Mouse (Mus musculus): ENCODE data around the gene Ube2a. TPM values are rescaled to one million over a fixed set of nuclear protein-coding genes. Genes with fewer than 3 reads are reported as not detected.

Ube2a gene
- polyA plus RNA-seq (2016; fragmentation: Nextera tagmentation; extraction: Ambion mirVana), result 114 and 123 TPM in 2 replicates

- H3K9me3 ChIP-seq, result no peaks in the 10 kb centered on the region
- no peaks in the 10 kb centered on the region for H3K27me3 ChIP-seq (replicated peaks)
- peak within 1 kb of the TSS; percentile 50; the same call in 1 of the 2 replicates for H3K27ac ChIP-seq
- no peaks in the 10 kb centered on the region for H3K36me3 ChIP-seq
- peak within 1 kb of the TSS; percentile 83 for H3K9ac ChIP-seq
- ATAC-seq (ENCODE audit: low FRiP score, low read depth), result peak; percentile 63
- H3K4me1 ChIP-seq, result 0 out of 2 replicates have a peak, but pooled peaks cover 4% of the 10 kb centered on the region
- 28% methylated on average over 8 of the region's 8 CpGs for WGBS
- H3K4me3 ChIP-seq, result peak within 1 kb of the TSS; percentile 65
- peak within 1 kb of the TSS; percentile 63 for H3K4me2 ChIP-seq (replicated peaks)
These were observed at the start of gene Ube2a, which contains the start of gene C330007P06Rik for GRCm38 (mm10) chrX:36873765-36874164. Gene Ube2a, plus strand, starts transcription at chrX:36873900. Gene C330007P06Rik, minus strand, starts transcription at chrX:36874111.

DNA sequence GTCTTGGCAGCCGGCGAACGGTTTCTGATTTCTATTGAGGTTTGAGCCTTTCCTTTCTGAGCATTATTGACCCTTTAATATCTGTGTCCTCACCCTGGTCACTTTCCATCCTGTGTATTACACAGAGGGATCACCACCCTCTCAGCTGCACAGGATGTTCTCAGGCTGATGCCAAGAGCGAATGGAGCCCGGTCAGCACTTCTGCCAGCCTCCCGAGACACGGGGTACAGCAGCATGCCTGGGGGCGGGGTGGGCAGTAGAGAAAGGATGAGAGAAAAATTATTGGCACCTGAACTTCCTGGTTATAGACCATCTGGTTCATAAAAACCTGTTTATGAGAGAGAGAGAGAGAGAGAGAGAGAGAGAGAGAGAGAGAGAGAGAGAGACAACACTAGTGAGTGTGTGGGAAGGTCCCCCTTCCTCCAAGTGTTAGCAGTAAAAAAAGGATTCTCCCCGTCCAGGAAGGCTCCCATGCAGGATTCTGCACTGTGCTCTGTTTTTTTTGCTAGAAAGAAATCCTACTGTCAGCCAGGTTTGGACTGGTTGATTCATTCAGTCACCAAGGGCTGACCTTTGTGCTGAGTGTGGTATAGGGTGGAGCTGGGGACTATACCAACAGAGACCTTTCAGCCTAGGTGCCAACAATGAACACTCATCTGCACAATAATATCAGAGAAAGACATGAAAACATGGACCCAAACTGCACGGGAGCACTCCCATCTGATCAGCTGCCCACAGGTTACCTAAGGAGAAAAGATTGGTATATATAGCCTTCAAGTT lies 49.6 kb upstream of the Ube2a start:
- H3K4me2 ChIP-seq (replicated peaks), result no peak overlapping the region
- no peak overlapping the region for H3K9ac ChIP-seq
- no peak for ATAC-seq (ENCODE audit: low FRiP score, low read depth)
- no peaks in the 10 kb centered on the region for H3K9me3 ChIP-seq
- no peaks in the 10 kb centered on the region for H3K4me1 ChIP-seq
- no peaks in the 10 kb centered on the region for H3K36me3 ChIP-seq
- no peak overlapping the region for H3K4me3 ChIP-seq
- H3K27me3 ChIP-seq (replicated peaks), result no peaks in the 10 kb centered on the region
- WGBS, result 82% methylated on average over 10 of the region's 10 CpGs
- no peak overlapping the region for H3K27ac ChIP-seq

GRCm38 (mm10) chrX:36825032-36825431 lies 48.7 kb upstream of the Ube2a start:
- no peak for ATAC-seq (ENCODE audit: low FRiP score, low read depth)
- H3K27ac ChIP-seq, result no peak overlapping the region
- no peaks in the 10 kb centered on the region for H3K9me3 ChIP-seq
- no peaks in the 10 kb centered on the region for H3K36me3 ChIP-seq
- no peaks in the 10 kb centered on the region for H3K4me1 ChIP-seq
- no peak overlapping the region for H3K9ac ChIP-seq
- no peaks in the 10 kb centered on the region for H3K27me3 ChIP-seq (replicated peaks)
- H3K4me2 ChIP-seq (replicated peaks), result no peak overlapping the region
- 75% methylated on average over 2 of the region's 2 CpGs for WGBS
- no peak overlapping the region for H3K4me3 ChIP-seq

DNA sequence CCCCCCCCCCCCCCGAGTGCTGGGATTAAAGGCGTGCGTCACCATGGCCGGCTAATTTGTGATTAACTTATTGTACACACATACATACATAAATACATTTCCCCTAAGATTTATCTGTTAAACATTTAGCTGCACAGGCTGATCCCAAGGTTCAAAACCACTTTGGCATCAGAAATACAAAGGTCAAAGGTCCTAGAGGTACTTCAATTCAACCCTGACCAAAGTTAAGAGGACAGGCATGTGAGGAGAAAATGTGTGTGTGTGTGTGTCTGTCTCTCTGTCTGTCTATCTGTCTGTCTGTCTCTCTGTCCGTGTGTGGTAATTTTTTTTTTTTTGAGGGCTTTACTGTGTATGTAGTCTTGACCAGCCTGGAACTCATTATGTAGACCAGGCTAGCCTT lies 46.8 kb upstream of the Ube2a start:
- H3K36me3 ChIP-seq, result no peaks in the 10 kb centered on the region
- no peaks in the 10 kb centered on the region for H3K27me3 ChIP-seq (replicated peaks)
- 95% methylated on average over 3 of the region's 5 CpGs for WGBS
- no peak overlapping the region for H3K4me3 ChIP-seq
- H3K9ac ChIP-seq, result no peak overlapping the region
- no peaks in the 10 kb centered on the region for H3K9me3 ChIP-seq
- no peak overlapping the region for H3K27ac ChIP-seq
- H3K4me1 ChIP-seq, result no peaks in the 10 kb centered on the region
- ATAC-seq (ENCODE audit: low FRiP score, low read depth), result no peak
- H3K4me2 ChIP-seq (replicated peaks), result no peak overlapping the region

GRCm38 (mm10) chrX:36830271-36830670 lies 43.4 kb upstream of the Ube2a start:
- H3K4me1 ChIP-seq, result no peaks in the 10 kb centered on the region
- H3K9ac ChIP-seq, result no peak overlapping the region
- H3K4me3 ChIP-seq, result no peak overlapping the region
- no peak overlapping the region for H3K27ac ChIP-seq
- no peak for ATAC-seq (ENCODE audit: low FRiP score, low read depth)
- WGBS, result 45% methylated on average over 5 of the region's 5 CpGs
- H3K9me3 ChIP-seq, result no peaks in the 10 kb centered on the region
- H3K4me2 ChIP-seq (replicated peaks), result no peak overlapping the region
- H3K27me3 ChIP-seq (replicated peaks), result no peaks in the 10 kb centered on the region
- no peaks in the 10 kb centered on the region for H3K36me3 ChIP-seq

GRCm38 (mm10) chrX:36831632-36832031 lies 42.1 kb upstream of the Ube2a start:
- no peaks in the 10 kb centered on the region for H3K4me1 ChIP-seq
- H3K4me3 ChIP-seq, result no peak overlapping the region
- no peak overlapping the region for H3K27ac ChIP-seq
- no peaks in the 10 kb centered on the region for H3K27me3 ChIP-seq (replicated peaks)
- H3K36me3 ChIP-seq, result no peaks in the 10 kb centered on the region
- no peak overlapping the region for H3K4me2 ChIP-seq (replicated peaks)
- no peak overlapping the region for H3K9ac ChIP-seq
- ATAC-seq (ENCODE audit: low FRiP score, low read depth), result no peak
- WGBS, result 77% methylated on average over 4 of the region's 4 CpGs
- H3K9me3 ChIP-seq, result no peaks in the 10 kb centered on the region

- peak; percentile 71 for ATAC-seq (ENCODE audit: low FRiP score, low read depth)
- WGBS, result 24% methylated on average over 19 of the region's 19 CpGs
These were observed 40.2 kb upstream of the Ube2a start for GRCm38 (mm10) chrX:36833397-36834084.

DNA sequence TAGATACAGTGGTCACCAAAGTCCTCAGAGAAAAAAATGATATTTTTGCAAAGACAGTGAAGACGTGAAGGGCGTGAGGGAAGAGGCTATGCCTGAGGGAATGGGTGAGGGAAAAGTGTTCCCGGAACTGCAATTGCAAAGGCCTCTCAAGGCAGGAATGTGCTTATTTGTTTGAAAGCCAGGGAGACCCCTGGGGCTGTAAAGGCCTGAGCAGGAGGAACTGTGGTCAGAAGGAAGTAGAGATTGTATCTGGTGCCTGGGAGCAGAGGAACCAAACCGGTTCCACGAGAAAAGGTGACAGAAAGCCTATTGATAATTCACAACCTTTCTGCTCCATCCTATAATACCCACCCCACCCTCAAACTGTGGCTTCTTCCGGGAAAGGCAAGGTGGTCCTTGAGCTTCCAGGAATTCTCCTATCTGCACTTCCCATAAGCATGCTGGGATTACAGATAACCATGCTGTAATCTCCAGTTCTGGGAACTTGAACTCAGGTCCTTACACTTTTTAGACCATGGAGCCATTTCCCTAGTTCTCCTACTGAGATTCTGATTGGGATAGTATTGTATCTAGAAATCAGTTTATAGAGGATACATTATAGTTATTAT lies 36.5 kb upstream of the Ube2a start:
- Histone ChIP-seq H3K27ac (no peak overlapping the region), H3K4me3 (no peak overlapping the region), H3K27me3 (replicated peaks) (no peaks in the 10 kb centered on the region), H3K9me3 (no peaks in the 10 kb centered on the region), H3K9ac (no peak overlapping the region), H3K36me3 (no peaks in the 10 kb centered on the region), H3K4me1 (no peaks in the 10 kb centered on the region), H3K4me2 (replicated peaks) (no peak overlapping the region)
- ATAC-seq (ENCODE audit: low FRiP score, low read depth), result no peak
- WGBS, result 62% methylated on average over 6 of the region's 6 CpGs

More at GRCm38 (mm10) chrX:36833397-36834084, 40.2 kb upstream of the Ube2a start:
- H3K27me3 ChIP-seq (replicated peaks), result no peaks in the 10 kb centered on the region
- H3K9ac ChIP-seq, result peak overlapping the region; percentile 17; the same call in 1 of the 2 replicates
- H3K9me3 ChIP-seq, result no peaks in the 10 kb centered on the region
- no peak overlapping the region for H3K27ac ChIP-seq
- H3K4me2 ChIP-seq (replicated peaks), result peak overlapping the region; percentile 48
- no peaks in the 10 kb centered on the region for H3K36me3 ChIP-seq
- no peaks in the 10 kb centered on the region for H3K4me1 ChIP-seq
- no peak overlapping the region for H3K4me3 ChIP-seq

DNA sequence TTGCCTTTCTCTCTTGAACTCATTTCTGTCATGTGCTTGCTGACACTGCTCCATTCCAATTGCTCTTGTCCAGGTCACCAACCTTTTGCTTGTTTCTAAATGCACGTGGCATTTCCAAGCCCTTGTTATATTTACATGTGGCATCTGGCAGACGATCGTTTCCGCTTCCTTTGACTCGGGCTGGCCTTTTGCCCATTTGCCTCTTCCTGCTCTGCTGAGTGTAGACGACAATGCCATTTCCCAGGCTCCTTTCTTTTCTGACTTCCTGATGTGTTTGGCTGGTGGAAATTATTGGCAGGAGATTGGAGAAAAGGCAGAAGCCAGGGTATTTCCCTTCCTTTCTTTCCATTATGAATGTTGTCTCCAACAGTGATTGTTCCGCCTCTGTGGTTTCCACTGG lies 34.3 kb upstream of the Ube2a start:
- WGBS, result 81% methylated on average over 7 of the region's 7 CpGs
- H3K9me3 ChIP-seq, result no peaks in the 10 kb centered on the region
- H3K36me3 ChIP-seq, result no peaks in the 10 kb centered on the region
- ATAC-seq (ENCODE audit: low FRiP score, low read depth), result no peak
- no peaks in the 10 kb centered on the region for H3K27me3 ChIP-seq (replicated peaks)
- no peak overlapping the region for H3K4me3 ChIP-seq
- H3K4me1 ChIP-seq, result no peaks in the 10 kb centered on the region
- H3K9ac ChIP-seq, result no peak overlapping the region
- H3K27ac ChIP-seq, result no peak overlapping the region
- no peak overlapping the region for H3K4me2 ChIP-seq (replicated peaks)

- H3K27me3 ChIP-seq (replicated peaks), result no peaks in the 10 kb centered on the region
- no peak for ATAC-seq (ENCODE audit: low FRiP score, low read depth)
- no peak overlapping the region for H3K4me2 ChIP-seq (replicated peaks)
- H3K27ac ChIP-seq, result no peak overlapping the region
- no peaks in the 10 kb centered on the region for H3K9me3 ChIP-seq
- H3K9ac ChIP-seq, result no peak overlapping the region
- H3K4me1 ChIP-seq, result no peaks in the 10 kb centered on the region
- WGBS, result 90% methylated on average over 6 of the region's 6 CpGs
- no peak overlapping the region for H3K4me3 ChIP-seq
- no peaks in the 10 kb centered on the region for H3K36me3 ChIP-seq
These were observed 32.0 kb upstream of the Ube2a start for GRCm38 (mm10) chrX:36841698-36842097.

- 81% methylated on average over 4 of the region's 4 CpGs for WGBS
- Histone ChIP-seq H3K36me3 (no peaks in the 10 kb centered on the region), H3K4me3 (no peak overlapping the region), H3K27ac (no peak overlapping the region), H3K9me3 (no peaks in the 10 kb centered on the region), H3K4me2 (replicated peaks) (no peak overlapping the region), H3K4me1 (no peaks in the 10 kb centered on the region), H3K27me3 (replicated peaks) (no peaks in the 10 kb centered on the region), H3K9ac (no peak overlapping the region)
- ATAC-seq (ENCODE audit: low FRiP score, low read depth), result no peak
These were observed 30.2 kb upstream of the Ube2a start for GRCm38 (mm10) chrX:36843346-36843990.

GRCm38 (mm10) chrX:36847152-36847551 lies 26.5 kb upstream of the Ube2a start:
- H3K36me3 ChIP-seq, result no peaks in the 10 kb centered on the region
- no peak overlapping the region for H3K4me2 ChIP-seq (replicated peaks)
- no peaks in the 10 kb centered on the region for H3K27me3 ChIP-seq (replicated peaks)
- no peaks in the 10 kb centered on the region for H3K9me3 ChIP-seq
- H3K27ac ChIP-seq, result no peak overlapping the region
- ATAC-seq (ENCODE audit: low FRiP score, low read depth), result no peak
- no peak overlapping the region for H3K4me3 ChIP-seq
- no peak overlapping the region for H3K9ac ChIP-seq
- 72% methylated on average over 1 of the region's 1 CpGs for WGBS
- no peaks in the 10 kb centered on the region for H3K4me1 ChIP-seq
